Mouse (Mus musculus): ENCODE results near the gene Map3k3.

Gene Map3k3

DNA sequence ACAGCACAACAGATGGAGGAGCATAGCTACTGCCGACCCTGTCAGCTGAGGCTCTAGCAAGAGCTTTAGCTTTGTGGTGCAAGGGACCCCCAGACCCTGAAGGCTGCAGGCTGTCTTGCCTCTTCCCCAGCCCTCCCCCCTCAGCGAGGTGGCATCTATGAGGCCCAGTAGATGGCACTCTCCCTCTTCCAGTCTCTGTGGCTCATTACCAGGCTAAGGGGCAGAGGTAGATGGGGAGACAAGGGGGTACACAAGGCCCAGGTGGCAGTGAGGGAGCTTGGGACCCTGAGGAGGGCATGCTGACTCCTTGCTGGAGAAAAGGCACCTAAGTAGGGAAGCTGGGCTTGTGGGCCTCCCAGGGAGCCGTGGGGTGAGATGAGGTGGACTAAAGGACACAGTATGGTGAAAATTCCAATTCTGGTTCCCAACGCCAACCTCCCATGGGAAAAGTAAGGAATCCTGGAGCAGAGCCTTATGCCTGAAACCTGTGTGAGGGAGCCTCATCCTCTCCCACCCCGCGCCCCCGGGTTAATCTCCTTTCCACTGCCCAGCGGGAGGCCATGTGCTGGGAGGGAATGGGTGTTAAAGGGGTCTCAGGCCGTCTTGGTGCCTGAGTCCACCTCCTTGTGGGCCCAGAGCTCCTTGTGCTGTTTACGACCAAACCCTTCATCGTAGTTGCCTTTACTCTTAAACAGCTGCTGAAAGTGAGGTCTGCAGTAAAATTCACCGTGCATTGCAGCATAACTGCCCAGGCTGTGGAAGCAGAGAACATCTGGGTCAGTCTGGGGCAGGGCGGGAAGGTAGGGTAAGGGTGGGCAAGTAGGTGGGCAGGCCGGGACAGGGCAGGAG lies 73.9 kb downstream of the Map3k3 start:
- peak in 1 of 2 experiments; percentile 66 for DNase-seq (ENCODE audit: inconsistent age in 2 of 2, low spot score in 1 of 2)

GRCm38 (mm10) chr11:106158930-106159215 lies 74.5 kb downstream of the Map3k3 start:
- DNase-seq (ENCODE audit: inconsistent age in 2 of 2, low spot score in 1 of 2), result no peak

DNA sequence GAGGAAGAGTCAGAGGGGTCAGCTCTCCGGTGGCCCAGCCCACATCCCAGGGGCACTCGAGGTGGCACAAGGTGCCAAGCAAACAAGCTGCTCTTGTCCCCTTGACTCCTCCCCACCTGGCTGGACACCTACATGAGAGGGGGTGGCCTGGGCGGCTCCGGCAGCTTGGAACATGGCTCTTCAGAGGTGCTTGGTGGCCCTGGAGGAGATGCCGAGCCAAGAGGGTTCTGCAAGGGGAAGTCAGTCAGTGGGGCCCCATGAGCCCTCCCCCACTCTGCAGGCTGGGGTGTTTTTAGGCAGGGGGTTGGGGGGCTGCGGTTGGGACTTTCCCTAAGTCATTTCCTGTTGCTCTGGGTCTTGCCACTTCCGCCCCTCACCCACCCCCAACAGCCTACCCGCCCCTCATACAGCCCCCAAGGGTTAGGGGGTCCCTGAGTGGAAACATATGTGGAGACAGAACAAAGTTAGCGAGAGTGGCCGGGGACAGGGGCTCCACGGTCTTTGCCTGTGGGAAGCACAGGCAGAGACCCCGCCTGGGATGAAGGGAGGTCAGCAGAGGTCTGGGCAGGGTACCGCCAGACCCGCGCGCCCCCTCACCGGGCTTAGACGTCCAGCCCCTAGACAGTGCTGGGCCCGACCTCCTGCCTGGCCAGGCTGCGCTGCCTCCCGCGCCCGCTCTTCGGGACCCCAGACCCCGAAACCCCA lies 75.0 kb downstream of the Map3k3 start:
- DNase-seq (ENCODE audit: inconsistent age in 2 of 2, low spot score in 1 of 2), result peak; percentile 41 to 69

DNA sequence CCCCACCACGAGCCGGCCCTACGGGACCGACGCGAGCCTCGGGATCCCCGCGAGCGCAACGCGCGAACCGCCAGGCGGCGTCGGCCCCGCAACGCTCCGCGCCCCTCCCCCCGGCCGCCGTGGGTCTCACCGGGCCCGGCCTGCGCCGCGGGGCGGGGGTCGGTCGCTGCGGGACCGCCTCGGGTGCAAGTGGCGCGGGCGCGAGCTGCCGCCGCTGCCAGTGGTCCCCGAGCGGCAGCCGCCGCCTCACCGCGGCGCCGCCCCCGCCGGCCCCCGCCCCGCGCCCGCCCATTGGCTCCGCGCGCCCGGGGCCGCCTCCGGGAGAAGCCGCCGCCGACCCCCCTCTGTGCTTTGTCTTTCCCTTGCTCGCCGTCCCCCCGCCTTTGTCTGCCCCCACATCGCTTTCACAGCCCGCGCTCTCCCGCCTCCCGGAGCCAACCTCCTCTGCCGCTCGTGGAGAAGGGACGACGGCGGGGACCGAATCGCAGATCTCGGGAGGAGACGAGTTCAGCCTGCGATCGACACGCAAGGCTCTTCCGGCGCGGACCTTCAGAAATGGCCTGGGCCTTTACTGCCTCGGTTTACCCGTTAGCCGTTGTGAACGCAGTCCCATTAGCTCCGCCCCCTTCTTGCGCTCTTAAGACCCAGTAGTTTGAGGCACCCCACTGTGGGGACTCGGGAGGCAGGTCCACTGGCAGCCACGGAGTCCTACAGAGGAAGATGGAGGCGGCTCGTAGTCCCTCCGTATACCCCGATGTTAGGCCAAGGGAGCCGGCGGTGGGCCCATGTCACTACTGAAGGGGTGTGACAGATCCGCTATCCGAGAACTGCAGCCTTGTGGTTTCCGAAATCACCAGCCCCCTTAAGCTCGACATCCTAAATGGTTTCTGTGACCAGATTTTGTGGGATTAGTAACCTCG lies 75.8 kb downstream of the Map3k3 start:
- peak; percentile 84 to 92 for DNase-seq (ENCODE audit: inconsistent age in 2 of 2, low spot score in 1 of 2)

GRCm38 (mm10) chr11:106160841-106161721 lies 76.7 kb downstream of the Map3k3 start, which contains the start of the genes Gm10840 and Limd2:
TSS of gene Gm10840 (plus strand) at chr11:106160850.
TSS of gene Limd2 (minus strand) at chr11:106160860.
- peak in 1 of 2 experiments; percentile 38 for DNase-seq (ENCODE audit: inconsistent age in 2 of 2, low spot score in 1 of 2)

GRCm38 (mm10) chr11:106162237-106162636 lies 77.8 kb downstream of the Map3k3 start:
- no peak for DNase-seq (ENCODE audit: inconsistent age in 2 of 2, low spot score in 1 of 2)

DNA sequence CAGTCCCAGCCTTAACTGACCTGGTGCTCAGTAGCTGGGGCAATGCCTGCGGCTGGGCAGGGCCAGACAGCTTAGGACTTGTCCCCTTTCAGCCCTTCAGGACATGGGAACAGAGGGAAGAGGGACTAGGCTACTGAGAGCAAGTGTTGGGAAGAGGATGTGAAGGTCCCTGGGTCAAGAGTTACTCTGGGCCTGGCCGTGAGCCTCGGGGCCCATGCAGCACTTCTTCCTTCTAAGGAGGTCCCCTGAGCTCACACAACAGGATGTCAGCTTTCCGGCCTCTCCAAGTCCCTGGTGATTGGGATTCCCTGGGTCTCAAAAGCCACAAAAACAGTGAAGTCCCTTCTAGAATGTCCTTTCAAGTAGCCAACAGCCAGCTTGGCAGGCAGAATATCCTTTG lies 79.1 kb downstream of the Map3k3 start:
- DNase-seq (ENCODE audit: inconsistent age in 2 of 2, low spot score in 1 of 2), result peak in 1 of 2 experiments; percentile 50

- DNase-seq (ENCODE audit: inconsistent age in 2 of 2, low spot score in 1 of 2), result no peak
These were observed 80.3 kb downstream of the Map3k3 start for GRCm38 (mm10) chr11:106164601-106165180.

DNA sequence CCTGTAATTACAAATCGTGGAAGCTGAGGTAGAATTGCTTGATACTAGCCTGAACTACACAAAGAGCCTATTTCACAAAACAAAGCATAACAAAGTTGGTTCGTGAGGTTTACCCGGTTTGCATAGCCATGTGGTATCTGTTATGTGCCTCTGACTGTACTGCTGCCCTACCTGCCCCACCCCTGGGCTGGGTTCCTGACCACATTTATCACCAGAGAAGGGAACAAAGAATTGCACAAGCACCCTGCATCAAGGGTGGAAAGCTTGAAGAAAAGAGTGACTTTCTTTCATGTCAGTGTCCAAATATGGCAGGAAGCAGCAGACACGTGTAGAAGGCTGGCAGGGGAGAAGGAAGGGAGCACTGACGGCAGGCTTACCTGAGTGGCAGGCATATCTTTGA lies 83.0 kb downstream of the Map3k3 start:
- DNase-seq (ENCODE audit: inconsistent age in 2 of 2, low spot score in 1 of 2), result no peak

GRCm38 (mm10) chr11:106170807-106171206 lies 86.4 kb downstream of the Map3k3 start:
- DNase-seq (ENCODE audit: inconsistent age in 2 of 2, low spot score in 1 of 2), result no peak

DNA sequence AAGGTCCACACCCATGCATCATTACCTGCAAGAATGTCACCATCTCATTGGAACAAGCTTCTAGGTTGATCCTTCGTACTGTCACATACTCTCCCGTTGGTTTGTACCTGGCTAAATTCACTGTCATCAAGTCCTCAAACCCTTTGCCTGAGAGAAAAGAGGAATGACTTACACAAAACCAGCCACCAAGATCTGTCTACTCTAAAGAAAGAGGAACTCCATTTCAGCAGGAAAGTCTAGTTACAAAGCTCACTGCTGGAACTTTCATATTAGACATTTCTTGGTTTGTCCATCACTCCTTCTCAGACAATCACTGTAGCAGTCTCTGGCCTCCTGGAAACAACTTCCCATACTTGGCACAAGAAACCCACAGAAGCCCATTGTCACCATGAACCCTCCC lies 88.8 kb downstream of the Map3k3 start:
- no peak for DNase-seq (ENCODE audit: inconsistent age in 2 of 2, low spot score in 1 of 2)

GRCm38 (mm10) chr11:106174372-106174771 lies 90.0 kb downstream of the Map3k3 start:
- no peak for DNase-seq (ENCODE audit: inconsistent age in 2 of 2, low spot score in 1 of 2)

- peak; percentile 42 to 60 for DNase-seq (ENCODE audit: inconsistent age in 2 of 2, low spot score in 1 of 2)
These were observed 90.7 kb downstream of the Map3k3 start for GRCm38 (mm10) chr11:106175081-106175480.

DNA sequence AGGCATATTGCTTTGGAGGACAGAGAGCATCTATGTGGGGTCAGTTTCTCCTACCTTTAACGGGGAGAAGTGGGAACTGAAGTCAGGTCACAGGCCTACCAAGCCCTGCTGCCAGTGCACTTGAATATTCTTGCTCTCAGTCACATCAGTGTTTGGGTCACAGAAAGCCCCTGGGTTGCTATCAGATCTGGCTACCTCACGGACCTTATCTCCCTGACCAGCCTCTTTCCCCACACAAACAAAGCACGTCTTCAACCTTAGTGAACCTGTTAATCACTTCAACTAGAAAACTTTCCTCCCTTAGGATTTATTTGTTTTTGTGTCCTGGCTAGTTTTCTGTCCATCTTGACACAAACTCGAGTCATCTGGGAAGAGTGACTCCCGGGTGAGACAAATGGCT lies 92.0 kb downstream of the Map3k3 start:
- no peak for DNase-seq (ENCODE audit: inconsistent age in 2 of 2, low spot score in 1 of 2)

- DNase-seq (ENCODE audit: inconsistent age in 2 of 2, low spot score in 1 of 2), result no peak
These were observed 93.8 kb downstream of the Map3k3 start for GRCm38 (mm10) chr11:106178036-106178782.

DNA sequence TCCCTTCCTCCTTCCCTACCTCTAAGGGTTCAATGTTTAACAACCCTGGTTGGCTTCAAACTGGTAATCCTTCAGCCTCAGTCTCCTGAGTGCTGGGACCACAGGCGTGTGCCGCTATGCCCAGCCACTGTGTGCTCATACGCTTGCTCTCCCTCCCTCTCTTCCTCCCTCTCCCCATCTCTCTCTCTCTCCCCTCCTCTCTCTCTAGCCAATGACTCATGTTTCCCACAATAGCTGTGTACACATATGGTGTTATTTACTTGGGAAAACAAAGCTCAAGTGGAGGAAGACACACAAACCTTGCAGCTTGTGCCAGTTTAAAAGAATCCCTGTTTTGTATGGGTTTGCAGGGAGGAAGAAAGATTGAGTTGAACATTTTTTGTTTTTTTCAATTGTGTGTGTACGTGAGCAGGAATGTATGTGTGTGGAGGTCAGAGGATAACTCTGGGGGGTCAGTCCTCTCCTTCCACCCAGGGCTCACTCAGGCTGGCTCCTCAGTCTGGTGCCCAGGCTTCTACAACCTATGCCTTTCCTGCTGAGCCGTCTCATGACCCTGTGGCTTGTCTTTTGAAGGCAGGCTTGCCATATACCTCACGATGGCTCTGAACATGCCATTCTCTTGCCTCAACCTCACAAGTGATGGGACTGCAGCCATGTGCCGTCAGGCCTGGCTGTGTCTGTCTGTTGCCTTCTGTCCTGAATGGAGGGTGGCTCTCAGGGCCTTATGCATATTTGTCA lies 95.5 kb downstream of the Map3k3 start:
- no peak for DNase-seq (ENCODE audit: inconsistent age in 2 of 2, low spot score in 1 of 2)

- DNase-seq (ENCODE audit: inconsistent age in 2 of 2, low spot score in 1 of 2), result no peak
These were observed 96.0 kb downstream of the Map3k3 start for GRCm38 (mm10) chr11:106180449-106180801.

GRCm38 (mm10) chr11:106187326-106187725 lies 102.9 kb downstream of the Map3k3 start:
- DNase-seq (ENCODE audit: inconsistent age in 2 of 2, low spot score in 1 of 2), result no peak

DNA sequence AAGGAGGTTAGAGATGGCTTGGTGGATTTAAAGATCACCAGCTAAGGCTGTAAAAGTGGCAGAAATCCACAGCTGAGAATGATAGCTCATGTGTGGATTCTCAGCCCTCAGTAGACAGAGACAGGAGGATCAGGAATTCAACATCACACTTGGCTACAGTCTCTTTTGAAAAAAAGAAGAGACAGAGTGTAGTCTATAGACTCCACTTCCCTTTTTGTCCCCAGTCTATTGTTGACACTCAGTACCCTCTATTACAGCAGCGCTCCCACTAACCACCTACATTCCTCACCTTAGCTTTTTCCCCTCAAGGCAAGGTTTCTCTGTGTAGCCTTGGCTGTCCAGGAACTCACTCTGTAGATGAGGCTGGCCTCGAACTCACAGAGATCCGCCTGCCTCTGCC lies 107.3 kb downstream of the Map3k3 start:
- no peak for DNase-seq (ENCODE audit: inconsistent age in 2 of 2, low spot score in 1 of 2)
